Mouse (Mus musculus) kidney, adult 2 months (tissue): ENCODE data around the gene Wrap53. TPM values are rescaled to one million over a fixed set of nuclear protein-coding genes. Genes with fewer than 3 reads are reported as not detected.

Source experiments
- DNase-seq: peaks from one replicate; pipeline ENCODE4 v3.0.0; 2021
- H3K27ac ChIP-seq: fragments of 200-500 bp; 2 replicates; pipeline ENCODE4 v1.5.1; 2012; ENCODE audit warnings: low read depth, low read length, control low read depth, inconsistent platforms; ENCODE audit not compliant: insufficient read depth
- H3K27me3 ChIP-seq: fragments of 200-500 bp; replicated peaks from 2 replicates; pipeline ENCODE4 v1.6.1; 2012; ENCODE audit warnings: mild to moderate bottlenecking, moderate library complexity, low read length, inconsistent platforms; ENCODE audit not compliant: control insufficient read depth, insufficient read depth
- H3K36me3 ChIP-seq: fragments of 200-500 bp; 2 replicates; pipeline ENCODE4 v1.6.1; 2012; ENCODE audit warnings: mild to moderate bottlenecking, moderate library complexity, low read length, inconsistent platforms; ENCODE audit not compliant: control insufficient read depth, insufficient read depth
- H3K4me1 ChIP-seq: fragments of 200-500 bp; 2 replicates; pipeline ENCODE4 v1.6.1; 2011; ENCODE audit warnings: low read length; ENCODE audit not compliant: control insufficient read depth, insufficient read depth
- H3K4me3 ChIP-seq: fragments of 200-500 bp; 2 replicates; pipeline ENCODE4 v1.5.1; 2011; ENCODE audit warnings: mild to moderate bottlenecking, low read depth, low read length, control low read depth; ENCODE audit not compliant: insufficient read depth
- CTCF ChIP-seq: fragments of 200-500 bp; conservative IDR thresholded peaks from 2 replicates; pipeline ENCODE4 v1.5.1; 2011; ENCODE audit warnings: low read depth, mild to moderate bottlenecking, control low read depth, low read length, moderate library complexity, mixed read lengths; ENCODE audit not compliant: insufficient read depth, insufficient read length
- POLR2A ChIP-seq: fragments of 200-500 bp; IDR thresholded peaks from one replicate; pipeline ENCODE4 v1.6.1; 2011; ENCODE audit warnings: low read depth, low read length, control low read depth
- WGBS: fragments of 180-500 bp; shearing (Covaris S2); methylation state at CpG from one replicate; pipeline ENCODE4 v1.1.7; 2018; 5-methylcytosine and 5-hydroxymethylcytosine counted together
- polyA plus RNA-seq: library from polyadenylated mRNA; depleted of rRNA; stranded (reverse); fragments of >200 nt; gene quantifications from 2 replicates; pipeline ENCODE4 v1.2.3, GENCODE M21; 2012; rRNA removed

Wrap53 gene
- polyA plus RNA-seq, 1 experiment = 20.7 TPM

GRCm38 (mm10) chr11:69523651-69524050 lies 56.4 kb downstream of the Wrap53 start:
- WGBS = 91% methylated on average over 4 of the region's 4 CpGs
- H3K4me3 ChIP-seq = no peak overlapping the region
- TF ChIP-seq POLR2A = no peak
- TF ChIP-seq CTCF = no peak

DNA sequence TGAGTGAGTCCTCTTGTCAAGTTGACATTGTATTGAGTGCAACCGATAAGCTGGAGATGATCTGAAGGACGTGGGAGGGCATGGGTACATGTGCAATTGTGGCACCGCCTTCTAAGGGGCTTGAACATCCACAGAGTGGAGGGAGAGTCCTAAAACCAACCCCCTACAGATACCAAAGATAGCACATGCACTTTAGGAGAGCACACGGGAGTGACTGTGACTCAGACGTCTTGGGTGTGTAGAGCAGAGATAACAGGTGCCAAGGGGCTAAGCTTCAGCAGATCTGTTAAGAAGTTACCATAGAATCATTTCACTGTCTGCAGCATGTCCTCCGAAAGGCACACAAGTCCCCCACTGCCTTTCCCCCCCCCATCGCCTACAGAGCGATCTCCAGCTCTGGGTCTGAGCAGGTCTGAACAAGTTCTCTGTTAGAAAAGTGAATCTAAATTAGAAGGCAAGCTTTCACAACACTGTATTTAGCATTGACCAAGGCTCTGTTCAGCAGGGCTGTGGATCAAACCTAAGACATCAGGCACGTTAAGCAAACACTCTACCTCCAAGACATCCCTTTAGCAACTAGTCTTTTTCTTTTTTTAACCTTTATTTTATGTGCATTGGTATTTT lies 58.4 kb downstream of the Wrap53 start:
- Histone ChIP-seq H3K4me3 (no peak overlapping the region), H3K27ac (no peak overlapping the region), H3K36me3 (no peaks in the 10 kb centered on the region), H3K27me3 (no peaks in the 10 kb centered on the region), H3K4me1 (no peaks in the 10 kb centered on the region)
- no peak for TF ChIP-seq POLR2A
- TF ChIP-seq CTCF = no peak
- WGBS = 82% methylated on average over 9 of the region's 9 CpGs
- DNase-seq = no peak

More at GRCm38 (mm10) chr11:69523651-69524050, 56.4 kb downstream of the Wrap53 start:
- H3K4me1 ChIP-seq = no peaks in the 10 kb centered on the region
- H3K27ac ChIP-seq = no peak overlapping the region
- no peaks in the 10 kb centered on the region for H3K36me3 ChIP-seq
- no peaks in the 10 kb centered on the region for H3K27me3 ChIP-seq
- DNase-seq = no peak

GRCm38 (mm10) chr11:69519976-69520375 lies 60.1 kb downstream of the Wrap53 start:
- Histone ChIP-seq H3K4me1 (no peaks in the 10 kb centered on the region), H3K27ac (no peak overlapping the region), H3K27me3 (no peaks in the 10 kb centered on the region), H3K4me3 (no peak overlapping the region), H3K36me3 (no peaks in the 10 kb centered on the region)
- TF ChIP-seq POLR2A = no peak
- TF ChIP-seq CTCF = no peak
- 57% methylated on average over 4 of the region's 4 CpGs for WGBS
- no peak for DNase-seq

- 79% methylated on average over 3 of the region's 3 CpGs for WGBS
- Histone ChIP-seq H3K4me3 (no peak overlapping the region), H3K27ac (no peak overlapping the region), H3K27me3 (no peaks in the 10 kb centered on the region), H3K4me1 (no peaks in the 10 kb centered on the region), H3K36me3 (no peaks in the 10 kb centered on the region)
- no peak for DNase-seq
- TF ChIP-seq POLR2A = no peak
- no peak for TF ChIP-seq CTCF
These were observed 63.4 kb downstream of the Wrap53 start for GRCm38 (mm10) chr11:69516661-69517060.

DNA sequence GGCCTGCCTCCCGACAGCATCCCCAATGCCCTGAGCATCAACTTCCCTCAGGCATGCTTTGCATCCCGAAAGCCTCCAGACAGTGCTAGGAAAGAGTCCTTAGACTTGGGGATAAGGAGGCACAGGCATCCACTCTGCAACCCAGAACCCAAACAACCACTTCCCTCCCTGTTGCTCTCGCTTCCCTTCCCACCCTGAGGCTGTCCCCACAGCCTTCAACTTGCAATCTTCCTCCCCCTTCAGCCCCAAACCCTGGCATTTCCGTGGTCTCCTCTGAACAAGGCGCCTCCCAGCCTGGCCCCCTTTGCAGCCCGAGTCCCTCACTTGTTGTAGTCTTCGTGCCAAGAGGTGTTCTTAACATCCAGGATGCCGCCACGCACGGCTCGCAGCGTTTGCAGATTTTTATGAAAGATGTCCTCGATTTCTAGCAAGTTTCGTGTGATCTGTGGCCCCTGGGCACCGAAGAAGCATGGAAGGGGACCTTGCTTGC lies 63.9 kb downstream of the Wrap53 start:
- no peak for DNase-seq
- no peak overlapping the region for H3K4me3 ChIP-seq
- H3K27ac ChIP-seq = no peak overlapping the region
- H3K27me3 ChIP-seq = no peaks in the 10 kb centered on the region
- TF ChIP-seq CTCF = no peak
- no peak for TF ChIP-seq POLR2A
- H3K36me3 ChIP-seq = no peaks in the 10 kb centered on the region
- H3K4me1 ChIP-seq = no peaks in the 10 kb centered on the region
- 65% methylated on average over 15 of the region's 15 CpGs for WGBS

GRCm38 (mm10) chr11:69513840-69514239 lies 66.2 kb downstream of the Wrap53 start:
- TF ChIP-seq POLR2A (no peak), CTCF (peak; percentile 89)
- peak; percentile 46 for DNase-seq
- H3K36me3 ChIP-seq = no peaks in the 10 kb centered on the region
- H3K4me3 ChIP-seq = no peak overlapping the region
- no peaks in the 10 kb centered on the region for H3K27me3 ChIP-seq
- 9% methylated on average over 6 of the region's 6 CpGs for WGBS
- H3K27ac ChIP-seq = no peak overlapping the region
- H3K4me1 ChIP-seq = no peaks in the 10 kb centered on the region

Other genes starting within 250 kb of the Wrap53 start
- 1.5 and 2.1 TPM in 2 replicates for gene Rnf227, start 239.8 kb downstream of the Wrap53 start, polyA plus RNA-seq
- gene Chd3, start 210.8 kb downstream of the Wrap53 start, polyA plus RNA-seq = 168 and 175 TPM in 2 replicates
- gene Naa38, start 184.8 kb downstream of the Wrap53 start, polyA plus RNA-seq = 251 and 317 TPM in 2 replicates
- gene Cyb5d1, start 184.6 kb downstream of the Wrap53 start, polyA plus RNA-seq = 26.6 and 27.9 TPM in 2 replicates
- gene Tmem88, start 182.0 kb downstream of the Wrap53 start, polyA plus RNA-seq = 25.4 and 25.8 TPM in 2 replicates
- 8.8 and 10.5 TPM in 2 replicates for gene Kdm6b, start 166.6 kb downstream of the Wrap53 start, polyA plus RNA-seq
- gene Dnah2, start 31.1 kb downstream of the Wrap53 start, polyA plus RNA-seq = 0.50 and 0.73 TPM in 2 replicates
- gene Efnb3, start 20.1 kb downstream of the Wrap53 start, polyA plus RNA-seq = 0.81 and 0.84 TPM in 2 replicates
- gene Trp53, start 104 bp upstream of the Wrap53 start, polyA plus RNA-seq = 48.5 and 55.0 TPM in 2 replicates
- gene Atp1b2, start 25.7 kb upstream of the Wrap53 start, polyA plus RNA-seq = 20.0 and 22.5 TPM in 2 replicates
- 0.42 and 0.48 TPM in 2 replicates for gene Shbg, start 37.6 kb upstream of the Wrap53 start, polyA plus RNA-seq
- gene Sat2, start 41.8 kb upstream of the Wrap53 start, polyA plus RNA-seq = 16.7 and 18.8 TPM in 2 replicates
- 49.9 and 50.8 TPM in 2 replicates for gene Fxr2, start 52.7 kb upstream of the Wrap53 start, polyA plus RNA-seq
- gene Sox15, start 75.1 kb upstream of the Wrap53 start, polyA plus RNA-seq = 0.58 and 0.70 TPM in 2 replicates
- gene Mpdu1, start 82.4 kb upstream of the Wrap53 start, polyA plus RNA-seq = 143 and 147 TPM in 2 replicates
- 8.5 and 10.7 TPM in 2 replicates for gene Cd68, start 85.9 kb upstream of the Wrap53 start, polyA plus RNA-seq
- gene Eif4a1, start 92.2 kb upstream of the Wrap53 start, polyA plus RNA-seq = 200 and 244 TPM in 2 replicates
- 41.8 and 43.5 TPM in 2 replicates for gene Senp3, start 101.8 kb upstream of the Wrap53 start, polyA plus RNA-seq
- gene Tnfsf13, start 105.5 kb upstream of the Wrap53 start, polyA plus RNA-seq = 3.8 and 4.1 TPM in 2 replicates
- 55.5 and 65.1 TPM in 2 replicates for gene Tnfsf12, start 115.6 kb upstream of the Wrap53 start, polyA plus RNA-seq
- gene Tnfsfm13, start 115.8 kb upstream of the Wrap53 start, polyA plus RNA-seq = 11.0 and 11.6 TPM in 2 replicates
- gene Polr2a, start 178.4 kb upstream of the Wrap53 start, polyA plus RNA-seq = 25.3 and 37.8 TPM in 2 replicates
- 0.05 and 0.10 TPM in 2 replicates for gene Slc35g3, start 181.7 kb upstream of the Wrap53 start, polyA plus RNA-seq
- 22.3 and 24.4 TPM in 2 replicates for gene Zbtb4, start 185.7 kb upstream of the Wrap53 start, polyA plus RNA-seq
- 11.9 and 14.3 TPM in 2 replicates for gene Chrnb1, start 215.7 kb upstream of the Wrap53 start, polyA plus RNA-seq
- gene Fgf11, start 221.6 kb upstream of the Wrap53 start, polyA plus RNA-seq = 2.6 and 3.3 TPM in 2 replicates
- 19.2 and 22.4 TPM in 2 replicates for gene Tmem102, start 225.4 kb upstream of the Wrap53 start, polyA plus RNA-seq
- gene Gm39566, start 235.0 kb upstream of the Wrap53 start, polyA plus RNA-seq = 0.02 and 0.04 TPM in 2 replicates
- 0.20 and 0.26 TPM in 2 replicates for gene Spem2, start 238.2 kb upstream of the Wrap53 start, polyA plus RNA-seq
- gene Spem1, start 241.9 kb upstream of the Wrap53 start, polyA plus RNA-seq = 0.28 and 0.38 TPM in 2 replicates